Mouse (Mus musculus): Measurements from ENCODE around the gene Chad. TPM values are rescaled to one million over a fixed set of nuclear protein-coding genes. Genes with fewer than 3 reads are reported as not detected.

Chad gene
- polyA plus RNA-seq, 1 experiment from 2014 or later, result 0.32 TPM

DNA sequence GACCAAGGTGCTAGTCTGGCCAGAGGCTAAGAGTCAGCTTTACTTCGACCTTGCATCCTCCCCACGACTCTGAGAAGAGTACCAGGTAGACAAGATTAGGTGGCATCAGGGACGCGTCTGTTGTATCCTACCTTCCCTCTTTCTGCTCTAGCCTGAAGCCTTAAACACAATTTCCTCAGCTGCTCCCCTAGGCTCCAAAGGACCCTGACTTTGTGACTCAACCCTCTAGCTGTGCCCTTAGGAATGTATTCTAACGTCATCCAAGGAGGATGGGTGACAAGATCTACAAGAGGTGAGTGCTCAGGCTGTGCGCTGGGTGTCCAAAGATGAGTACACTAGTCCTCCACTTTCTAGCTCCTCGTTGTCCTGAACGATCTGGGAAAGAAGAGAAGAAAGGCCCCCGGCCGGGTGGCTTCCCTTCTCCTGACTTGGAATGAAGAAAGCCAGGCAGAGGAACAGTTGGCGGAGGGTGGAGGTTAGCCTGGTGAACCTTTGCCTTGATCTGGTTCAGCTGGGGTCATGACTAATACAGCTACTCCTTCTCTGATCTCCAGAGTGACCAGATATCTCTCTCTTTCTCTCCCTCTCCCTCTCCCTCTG is 37.6 kb downstream of the Chad start:
- ATAC-seq (ENCODE audit: low FRiP score), result 0 out of 2 replicates have a peak, but pooled peaks have one; percentile 5
- Histone ChIP-seq H3K4me1 (replicated peaks) (peaks cover 12% of the 10 kb centered on the region), H3K4me2 (peak overlapping the region; percentile 72), H3K9me3 (no peaks in the 10 kb centered on the region), H3K27me3 (peaks cover 12% of the 10 kb centered on the region; the same call in 1 of the 2 replicates), H3K36me3 (no peaks in the 10 kb centered on the region), H3K9ac (no peak overlapping the region), H3K27ac (no peak overlapping the region), H3K4me3 (no peak overlapping the region)
- 70% methylated on average over 11 of the region's 11 CpGs for WGBS

DNA sequence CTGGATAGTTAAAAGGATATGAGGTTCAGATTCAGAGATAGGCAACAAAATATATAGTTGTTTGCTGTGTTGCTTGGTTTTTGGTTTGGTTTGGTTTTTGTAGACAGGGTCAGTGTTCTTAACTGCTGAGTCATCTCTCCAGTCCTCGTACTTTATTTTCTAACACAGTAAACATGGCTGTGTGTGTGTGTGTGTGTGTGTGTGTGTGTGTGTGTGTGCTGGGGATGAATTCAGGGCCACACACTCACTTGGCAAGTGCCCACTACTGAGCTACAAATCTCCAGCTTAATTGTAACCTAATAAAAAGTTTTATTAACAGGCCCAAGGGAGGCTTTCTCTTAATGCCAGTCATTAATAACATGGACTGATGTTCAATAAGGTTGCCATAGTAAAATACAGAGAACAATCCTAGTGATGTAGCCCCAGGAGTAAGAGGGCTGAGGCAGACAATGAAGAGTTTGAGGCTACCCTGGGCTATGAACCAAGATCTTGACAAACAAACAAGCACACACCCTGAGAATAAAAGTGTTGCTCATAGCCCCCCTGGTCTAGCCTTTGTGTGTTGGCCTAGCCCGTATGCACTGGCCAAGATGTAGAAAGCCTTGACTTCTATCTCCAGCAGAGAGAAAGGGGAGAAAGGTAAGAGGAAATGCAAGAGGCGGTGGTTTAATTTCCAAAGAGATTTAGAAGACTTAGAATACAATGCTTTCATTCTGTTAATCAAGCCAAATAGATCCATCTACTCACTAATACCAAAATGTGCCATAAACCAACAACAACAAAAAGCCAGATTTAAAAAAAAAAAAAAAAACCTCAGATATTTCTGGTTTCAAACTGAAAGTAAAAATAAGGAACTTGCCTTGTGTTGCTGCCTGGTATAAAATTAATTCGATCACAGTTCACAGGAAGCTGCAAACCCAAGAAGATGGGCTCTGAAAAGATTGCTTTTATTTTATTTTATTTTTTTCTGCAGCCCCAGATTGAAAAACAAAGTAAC is 46.2 kb downstream of the Chad start:
- 0 out of 2 replicates have a peak, but pooled peaks have one; percentile 36 for ATAC-seq (ENCODE audit: low FRiP score)
- H3K4me3 ChIP-seq, result no peak overlapping the region
- WGBS, result 61% methylated on average over 4 of the region's 4 CpGs

DNA sequence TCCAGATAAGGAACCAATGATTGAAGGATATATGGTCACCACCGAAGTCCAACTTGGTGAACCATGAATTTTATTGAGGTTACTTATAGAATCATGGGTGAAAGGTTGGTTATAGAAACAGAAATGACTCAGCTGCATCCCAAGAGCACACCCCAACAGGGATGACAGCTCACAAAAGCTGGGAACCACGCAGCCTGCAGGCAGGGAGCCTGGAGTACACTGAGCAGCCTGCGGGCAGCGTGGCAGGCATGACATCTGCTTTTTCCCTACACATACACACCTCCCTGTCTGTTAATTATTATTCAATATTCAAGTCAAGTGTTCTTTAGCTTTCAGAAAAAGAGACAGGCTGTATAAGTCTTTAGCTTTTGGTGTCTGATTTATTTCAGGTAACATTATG is 49.8 kb downstream of the Chad start:
- no peak for ATAC-seq (ENCODE audit: low FRiP score)

More for the DNA sequence above, 46.2 kb downstream of the Chad start:
- Histone ChIP-seq H3K36me3 (no peaks in the 10 kb centered on the region), H3K27me3 (0 out of 2 replicates have a peak, but pooled peaks cover 2% of the 10 kb centered on the region), H3K27ac (no peak overlapping the region), H3K4me2 (no peak overlapping the region), H3K9me3 (no peaks in the 10 kb centered on the region), H3K4me1 (replicated peaks) (no peaks in the 10 kb centered on the region), H3K9ac (no peak overlapping the region)

DNA sequence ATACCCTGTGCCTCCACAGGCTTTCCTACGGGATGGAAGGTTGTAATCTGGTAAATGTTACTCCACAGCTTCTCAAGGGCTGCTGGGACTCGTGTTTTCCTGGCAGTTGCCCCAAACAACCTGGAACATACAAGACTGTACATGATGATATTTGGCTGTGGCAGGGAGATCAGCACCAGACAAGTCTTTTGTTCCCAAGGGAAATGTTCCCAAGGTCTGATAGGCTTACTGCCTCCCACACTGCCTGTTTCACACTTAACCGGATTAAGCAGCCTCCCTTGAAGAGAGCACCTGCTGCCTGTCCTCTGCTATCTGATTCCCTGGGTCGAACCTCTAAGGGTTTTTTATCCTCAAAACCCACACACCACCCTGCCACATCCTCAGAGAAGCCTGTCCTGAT is 50.6 kb downstream of the Chad start:
- H3K36me3 ChIP-seq, result no peaks in the 10 kb centered on the region
- H3K4me2 ChIP-seq, result no peak overlapping the region
- no peak overlapping the region for H3K27ac ChIP-seq
- no peak overlapping the region for H3K9ac ChIP-seq
- WGBS, result 39% methylated on average over 4 of the region's 4 CpGs
- H3K9me3 ChIP-seq, result no peaks in the 10 kb centered on the region
- no peaks in the 10 kb centered on the region for H3K4me1 ChIP-seq (replicated peaks)
- ATAC-seq (ENCODE audit: low FRiP score), result no peak
- no peak overlapping the region for H3K4me3 ChIP-seq
- 0 out of 2 replicates have a peak, but pooled peaks cover 2% of the 10 kb centered on the region for H3K27me3 ChIP-seq

More for the DNA sequence above, 49.8 kb downstream of the Chad start:
- H3K27me3 ChIP-seq, result 0 out of 2 replicates have a peak, but pooled peaks cover 2% of the 10 kb centered on the region
- no peak overlapping the region for H3K4me3 ChIP-seq
- no peaks in the 10 kb centered on the region for H3K9me3 ChIP-seq
- H3K9ac ChIP-seq, result no peak overlapping the region
- H3K4me2 ChIP-seq, result no peak overlapping the region
- no peak overlapping the region for H3K27ac ChIP-seq
- no peaks in the 10 kb centered on the region for H3K4me1 ChIP-seq (replicated peaks)
- 76% methylated on average over 4 of the region's 4 CpGs for WGBS
- no peaks in the 10 kb centered on the region for H3K36me3 ChIP-seq

DNA sequence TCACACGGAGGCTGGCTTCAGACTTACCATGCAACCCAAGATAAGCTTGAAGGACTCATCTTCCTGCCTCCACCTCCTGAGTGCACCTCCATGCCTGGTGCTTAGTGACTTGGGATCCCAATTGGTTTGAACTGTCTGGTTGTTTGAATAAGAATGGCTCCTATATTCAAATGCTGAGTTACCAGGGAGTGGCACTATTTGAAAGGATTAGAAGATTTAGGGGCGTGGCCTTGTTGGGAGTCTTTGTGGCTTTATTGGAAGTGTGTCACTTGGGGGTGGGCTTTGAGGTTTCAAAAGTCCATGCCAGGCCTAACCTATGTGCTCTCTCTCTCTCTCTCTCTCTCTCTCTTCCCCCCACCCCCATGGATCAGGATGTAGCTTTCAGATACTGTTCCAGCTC is 52.8 kb downstream of the Chad start:
- Histone ChIP-seq H3K4me1 (replicated peaks) (no peaks in the 10 kb centered on the region), H3K9ac (no peak overlapping the region), H3K9me3 (no peaks in the 10 kb centered on the region), H3K4me3 (no peak overlapping the region), H3K4me2 (no peak overlapping the region), H3K36me3 (no peaks in the 10 kb centered on the region), H3K27ac (no peak overlapping the region), H3K27me3 (0 out of 2 replicates have a peak, but pooled peaks cover 2% of the 10 kb centered on the region)
- WGBS, result 96% methylated on average over 2 of the region's 2 CpGs
- ATAC-seq (ENCODE audit: low FRiP score), result no peak

Other genes with a start within 250 kb of the Chad start
- 163 and 167 TPM in 2 replicates for gene Luc7l3, start 243.1 kb upstream of the Chad start, polyA plus RNA-seq (2015; fragmentation: Nextera tagmentation; extraction: Ambion mirVana)
- gene Ankrd40, start 237.0 kb upstream of the Chad start, polyA plus RNA-seq (2015; fragmentation: Nextera tagmentation; extraction: Ambion mirVana), result 10.6 and 12.9 TPM in 2 replicates
- gene Abcc3, start 172.1 kb upstream of the Chad start, polyA plus RNA-seq (2015; fragmentation: Nextera tagmentation; extraction: Ambion mirVana), result 0.50 and 0.77 TPM in 2 replicates
- 13.6 and 14.2 TPM in 2 replicates for gene Cacna1g, start 90.8 kb upstream of the Chad start, polyA plus RNA-seq (2015; fragmentation: Nextera tagmentation; extraction: Ambion mirVana)
- 0.17 and 0.56 TPM in 2 replicates for gene Spata20, start 78.9 kb upstream of the Chad start, polyA plus RNA-seq (2015; fragmentation: Nextera tagmentation; extraction: Ambion mirVana)
- gene Epn3, start 65.1 kb upstream of the Chad start, polyA plus RNA-seq (2015; fragmentation: Nextera tagmentation; extraction: Ambion mirVana), result 0.44 and 0.90 TPM in 2 replicates
- 3.2 and 3.8 TPM in 2 replicates for gene Mycbpap, start 43.3 kb upstream of the Chad start, polyA plus RNA-seq (2015; fragmentation: Nextera tagmentation; extraction: Ambion mirVana)
- 4.7 and 5.1 TPM in 2 replicates for gene Rsad1, start 15.8 kb upstream of the Chad start, polyA plus RNA-seq (2015; fragmentation: Nextera tagmentation; extraction: Ambion mirVana)
- gene Acsf2, start 36.8 kb downstream of the Chad start, polyA plus RNA-seq (2015; fragmentation: Nextera tagmentation; extraction: Ambion mirVana), result 1.6 and 1.7 TPM in 2 replicates
- gene Lrrc59, start 64.7 kb downstream of the Chad start, polyA plus RNA-seq (2015; fragmentation: Nextera tagmentation; extraction: Ambion mirVana), result 155 and 163 TPM in 2 replicates
- 144 and 152 TPM in 2 replicates for gene Mrpl27, start 88.7 kb downstream of the Chad start, polyA plus RNA-seq (2015; fragmentation: Nextera tagmentation; extraction: Ambion mirVana)
- 6.2 and 6.4 TPM in 2 replicates for gene Eme1, start 88.9 kb downstream of the Chad start, polyA plus RNA-seq (2015; fragmentation: Nextera tagmentation; extraction: Ambion mirVana)
- 12.2 TPM in 2 replicates for gene Xylt2, start 112.5 kb downstream of the Chad start, polyA plus RNA-seq (2015; fragmentation: Nextera tagmentation; extraction: Ambion mirVana)
- 0.09 and 0.12 TPM in 2 replicates for gene Gm11541, start 139.5 kb downstream of the Chad start, polyA plus RNA-seq (2015; fragmentation: Nextera tagmentation; extraction: Ambion mirVana)
- gene Cdc34b, start 176.7 kb downstream of the Chad start, polyA plus RNA-seq (2015; fragmentation: Nextera tagmentation; extraction: Ambion mirVana), result 0.14 TPM in 1 of 2 replicates, not detected in the other
- not detected in 2 replicates for gene Tmem92, start 217.7 kb downstream of the Chad start, polyA plus RNA-seq (2015; fragmentation: Nextera tagmentation; extraction: Ambion mirVana)